Mouse (Mus musculus): ENCODE data around the gene Zfp780b. TPM values are rescaled to one million over a fixed set of nuclear protein-coding genes. Genes with fewer than 3 reads are reported as not detected.
"Not testable (repeated sequence)": the region's sequence is repeated elsewhere in the genome, so short reads cannot be mapped to it uniquely, and the experiment has no call there.

Gene Zfp780b
- 1.3 TPM for polyA plus RNA-seq (2012; fragmentation: generic; extraction: Trizol)
- long read RNA-seq, experiment 1, partial matches to known transcripts = 0 of 11 reads
- long read RNA-seq, experiment 1, other reads (novel, unspliced or antisense) = 11 of 11 reads
- long read RNA-seq, experiment 2, partial matches to known transcripts = 0 of 7 reads
- long read RNA-seq, experiment 2, other reads (novel, unspliced or antisense) = 5 of 7 reads

DNA sequence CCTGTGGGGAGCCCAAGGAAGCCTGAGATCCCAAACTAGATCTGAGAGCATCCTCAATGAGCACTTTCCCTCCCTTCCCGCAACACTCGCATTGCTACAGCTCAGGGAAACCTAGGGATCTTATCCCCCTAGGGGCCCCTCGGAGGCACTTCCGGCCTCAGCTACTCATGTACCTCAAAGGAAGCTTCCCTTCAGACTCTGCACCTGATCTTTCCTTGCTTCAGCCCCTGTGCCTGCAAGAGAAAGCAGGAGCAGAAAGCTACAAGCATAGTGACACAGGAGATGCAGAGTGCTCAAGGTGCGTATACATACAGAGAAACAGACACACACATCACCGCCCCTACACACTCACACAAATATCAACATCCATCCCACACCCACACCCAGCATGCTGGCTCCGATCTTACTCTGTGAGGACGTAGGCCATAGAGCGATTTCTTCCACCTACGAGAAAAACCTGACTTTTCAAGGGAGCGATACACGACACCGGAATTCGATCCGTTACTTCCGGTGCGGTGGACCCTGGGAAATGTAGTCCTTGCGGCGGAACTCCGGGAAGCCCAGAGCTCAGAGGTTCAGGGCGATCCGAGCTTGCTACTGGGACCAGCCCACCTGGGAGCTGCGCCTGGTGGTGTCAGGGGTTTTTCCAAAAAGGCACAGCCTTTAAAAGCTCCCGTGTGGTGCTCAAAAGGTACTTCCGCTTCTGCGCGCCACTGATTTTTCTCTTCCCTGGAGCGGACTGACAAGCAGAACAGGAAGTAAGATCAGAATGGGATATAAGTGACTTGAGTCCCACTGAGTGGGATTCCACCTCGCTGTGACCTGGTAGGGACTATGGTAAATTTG lies at the start of gene Zfp780b:
Gene Zfp780b (minus strand): TSS at position 489 of the 846 bp plus-strand sequence.
- Histone ChIP-seq H3K27me3 (ENCODE audit: control insufficient read depth, insufficient read depth, insufficient read length) (no peaks in the 10 kb centered on the region), H3K79me2 (ENCODE audit: control insufficient read depth, insufficient read depth) (peaks cover 25% of the 10 kb centered on the region), H3K4me3 (ENCODE audit: insufficient read depth, poor library complexity, severe bottlenecking) (peak within 1 kb of the TSS; percentile 41), H3K36me3 (ENCODE audit: control insufficient read depth, insufficient read depth) (peaks cover 4% of the 10 kb centered on the region), H3K79me3 (ENCODE audit: low read depth) (peaks cover 8% of the 10 kb centered on the region), H3ac (ENCODE audit: control insufficient read depth, insufficient read length, low read depth) (peak within 1 kb of the TSS; percentile 89)
- TF ChIP-seq MYOD1 (IDR thresholded peaks at IDR 0.05; ENCODE audit: control insufficient read depth, insufficient read length, low read depth) = no peak
- no peak for TF ChIP-seq CTCF (IDR thresholded peaks at IDR 0.05; ENCODE audit: control insufficient read depth, insufficient read depth, insufficient read length)
- no peak for TF ChIP-seq USF1 (IDR thresholded peaks at IDR 0.05; ENCODE audit: low read depth)
- TF ChIP-seq CEBPB (IDR thresholded peaks at IDR 0.05; ENCODE audit: low read depth) = no peak
- TF ChIP-seq MYOG (IDR thresholded peaks at IDR 0.05; ENCODE audit: control insufficient read depth, extremely low read depth, insufficient read length) = no peak
- TF ChIP-seq MAX (IDR thresholded peaks at IDR 0.05) = no peak
- TF ChIP-seq FOSL1 (IDR thresholded peaks at IDR 0.05; ENCODE audit: insufficient read depth, low read length, poor library complexity, severe bottlenecking) = no peak

DNA sequence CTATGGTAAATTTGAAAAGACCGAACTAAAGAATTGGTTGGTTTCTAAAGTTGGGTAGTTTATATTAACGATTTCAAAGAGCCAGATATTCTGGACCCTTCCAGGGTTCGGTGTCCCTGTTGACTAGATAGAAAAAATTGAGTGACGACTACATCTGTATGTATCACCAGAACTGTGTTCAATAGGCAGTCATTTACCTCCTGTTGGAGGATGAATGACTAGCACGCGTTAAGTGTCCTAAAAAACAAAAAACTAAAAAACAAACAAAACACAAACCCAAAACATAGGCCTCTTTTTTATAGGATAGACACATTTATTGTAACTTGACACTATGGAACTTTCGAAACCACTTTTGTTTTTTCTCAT lies 35.5 kb upstream of the Zfp780b start:
- peaks cover 3% of the 10 kb centered on the region for H3K79me3 ChIP-seq (ENCODE audit: low read depth)
- H3ac ChIP-seq (ENCODE audit: control insufficient read depth, insufficient read length, low read depth) = no peak overlapping the region
- TF ChIP-seq MAX (IDR thresholded peaks at IDR 0.05) (no peak), MYOG (IDR thresholded peaks at IDR 0.05; ENCODE audit: control insufficient read depth, extremely low read depth, insufficient read length) (no peak), FOSL1 (IDR thresholded peaks at IDR 0.05; ENCODE audit: insufficient read depth, low read length, poor library complexity, severe bottlenecking) (no peak), CEBPB (IDR thresholded peaks at IDR 0.05; ENCODE audit: low read depth) (no peak), USF1 (IDR thresholded peaks at IDR 0.05; ENCODE audit: low read depth) (no peak), MYOD1 (IDR thresholded peaks at IDR 0.05; ENCODE audit: control insufficient read depth, insufficient read length, low read depth) (no peak), CTCF (IDR thresholded peaks at IDR 0.05; ENCODE audit: control insufficient read depth, insufficient read depth, insufficient read length) (no peak)
- no peaks in the 10 kb centered on the region for H3K27me3 ChIP-seq (ENCODE audit: control insufficient read depth, insufficient read depth, insufficient read length)
- peak overlapping the region; percentile 28 for H3K4me3 ChIP-seq (ENCODE audit: insufficient read depth, poor library complexity, severe bottlenecking)
- H3K79me2 ChIP-seq (ENCODE audit: control insufficient read depth, insufficient read depth) = no peaks in the 10 kb centered on the region
- H3K36me3 ChIP-seq (ENCODE audit: control insufficient read depth, insufficient read depth) = no peaks in the 10 kb centered on the region

DNA sequence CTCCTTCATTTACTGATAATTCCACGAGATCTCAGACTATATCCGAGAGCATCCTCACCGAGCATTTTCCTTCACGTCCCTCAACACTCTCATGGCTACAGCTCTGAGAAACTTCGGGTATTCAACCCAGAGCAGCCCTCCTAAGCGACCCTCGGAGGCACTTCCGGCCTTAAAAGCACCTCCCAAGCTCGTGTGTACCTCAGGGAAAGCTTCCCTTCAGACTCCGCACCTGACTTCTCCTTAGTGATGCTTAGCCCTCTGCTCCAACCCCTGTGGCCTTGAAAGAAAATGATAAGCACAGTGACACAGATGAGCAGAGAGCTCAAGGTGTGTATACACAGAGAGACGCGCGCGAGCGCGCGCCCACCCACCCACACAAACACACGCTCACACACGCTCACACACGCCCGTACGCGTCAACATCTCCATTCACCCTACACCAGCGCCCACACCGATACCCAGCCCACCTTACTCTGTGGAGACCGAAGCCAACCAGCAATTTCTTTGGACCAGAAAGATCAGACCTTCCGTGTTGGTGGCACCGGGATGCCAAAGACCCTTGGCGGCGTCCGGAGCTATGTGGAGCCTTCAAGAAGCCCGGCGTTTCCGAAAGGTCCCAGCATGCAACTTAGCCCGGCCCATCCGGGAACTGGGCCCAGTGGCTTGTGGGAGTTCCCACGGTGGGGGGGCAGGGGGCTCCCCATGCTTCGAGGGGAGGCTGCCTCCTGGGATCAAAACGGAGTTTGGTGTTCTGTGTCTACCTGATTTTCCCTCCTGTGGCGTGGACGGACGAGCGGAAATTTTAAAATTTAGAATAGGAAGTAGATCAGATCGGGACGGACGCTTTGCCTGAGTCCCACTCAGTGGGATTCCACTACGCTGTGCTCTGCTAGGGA lies 34.8 kb upstream of the Zfp780b start, which contains the start of gene Zfp850:
Gene Zfp850 (minus strand): TSS at position 567 of the 896 bp plus-strand sequence.
- H3K4me3 ChIP-seq (ENCODE audit: insufficient read depth, poor library complexity, severe bottlenecking) = peak within 1 kb of the TSS; percentile 28
- no peaks in the 10 kb centered on the region for H3K36me3 ChIP-seq (ENCODE audit: control insufficient read depth, insufficient read depth)
- TF ChIP-seq MAX (IDR thresholded peaks at IDR 0.05) (peak; percentile 14), FOSL1 (IDR thresholded peaks at IDR 0.05; ENCODE audit: insufficient read depth, low read length, poor library complexity, severe bottlenecking) (no peak), MYOD1 (IDR thresholded peaks at IDR 0.05; ENCODE audit: control insufficient read depth, insufficient read length, low read depth) (no peak)
- H3K27me3 ChIP-seq (ENCODE audit: control insufficient read depth, insufficient read depth, insufficient read length) = no peaks in the 10 kb centered on the region
- no peaks in the 10 kb centered on the region for H3K79me2 ChIP-seq (ENCODE audit: control insufficient read depth, insufficient read depth)
- peak within 1 kb of the TSS; percentile 71 for H3ac ChIP-seq (ENCODE audit: control insufficient read depth, insufficient read length, low read depth)
- peaks cover 3% of the 10 kb centered on the region for H3K79me3 ChIP-seq (ENCODE audit: low read depth)

DNA sequence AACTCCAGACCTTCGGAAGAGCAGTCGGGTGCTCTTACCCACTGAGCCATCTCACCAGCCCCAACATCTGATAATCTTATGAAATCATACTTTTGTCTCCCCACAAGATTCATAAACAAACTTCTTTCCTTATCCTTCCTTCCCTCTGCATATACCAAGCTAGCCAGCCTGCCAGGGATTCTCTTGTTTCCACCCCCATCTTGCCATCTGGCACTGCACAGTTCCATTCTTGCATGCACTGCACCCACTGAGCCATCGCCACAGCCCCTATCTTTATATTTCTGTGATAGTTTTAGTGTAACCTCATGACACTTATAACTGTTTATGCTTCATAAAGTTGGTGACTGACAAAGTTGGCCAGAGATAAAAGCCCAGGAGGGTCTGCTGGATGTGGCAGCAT lies 31.3 kb upstream of the Zfp780b start:
- no peak overlapping the region for H3ac ChIP-seq (ENCODE audit: control insufficient read depth, insufficient read length, low read depth)
- TF ChIP-seq FOSL1 (IDR thresholded peaks at IDR 0.05; ENCODE audit: insufficient read depth, low read length, poor library complexity, severe bottlenecking) = no peak
- TF ChIP-seq USF1 (IDR thresholded peaks at IDR 0.05; ENCODE audit: low read depth) = no peak
- TF ChIP-seq CTCF (IDR thresholded peaks at IDR 0.05; ENCODE audit: control insufficient read depth, insufficient read depth, insufficient read length) = no peak
- no peak for TF ChIP-seq MAX (IDR thresholded peaks at IDR 0.05)
- TF ChIP-seq MYOG (IDR thresholded peaks at IDR 0.05; ENCODE audit: control insufficient read depth, extremely low read depth, insufficient read length) = no peak
- no peak for TF ChIP-seq CEBPB (IDR thresholded peaks at IDR 0.05; ENCODE audit: low read depth)
- TF ChIP-seq MYOD1 (IDR thresholded peaks at IDR 0.05; ENCODE audit: control insufficient read depth, insufficient read length, low read depth) = no peak
- H3K36me3 ChIP-seq (ENCODE audit: control insufficient read depth, insufficient read depth) = peaks cover 6% of the 10 kb centered on the region

DNA sequence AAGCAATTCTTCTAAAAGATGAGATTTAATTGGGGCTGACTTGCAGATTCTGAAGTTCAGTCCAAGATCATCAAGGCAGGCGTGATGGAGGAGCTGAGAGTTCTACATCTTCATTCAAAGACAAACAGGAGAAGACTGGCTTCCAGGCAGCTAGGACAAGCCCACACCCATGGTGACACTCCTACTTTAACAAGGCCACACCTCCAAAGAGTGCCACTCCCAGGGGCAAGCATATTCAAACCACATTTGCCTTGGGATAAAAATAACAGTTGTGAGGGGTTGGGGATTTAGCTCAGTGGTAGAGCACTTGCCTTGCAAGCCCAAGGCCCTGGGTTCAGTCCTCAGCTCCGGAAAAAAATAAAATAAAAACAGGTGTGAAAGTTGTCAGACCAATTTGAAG lies 3.2 kb upstream of the Zfp780b start:
- TF ChIP-seq USF1 (IDR thresholded peaks at IDR 0.05; ENCODE audit: low read depth) = no peak
- no peak for TF ChIP-seq CEBPB (IDR thresholded peaks at IDR 0.05; ENCODE audit: low read depth)
- Histone ChIP-seq H3K4me3 (ENCODE audit: insufficient read depth, poor library complexity, severe bottlenecking) (no peak overlapping the region), H3K36me3 (ENCODE audit: control insufficient read depth, insufficient read depth) (no peaks in the 10 kb centered on the region), H3K27me3 (ENCODE audit: control insufficient read depth, insufficient read depth, insufficient read length) (no peaks in the 10 kb centered on the region), H3K79me3 (ENCODE audit: low read depth) (peaks cover 3% of the 10 kb centered on the region), H3ac (ENCODE audit: control insufficient read depth, insufficient read length, low read depth) (no peak overlapping the region), H3K79me2 (ENCODE audit: control insufficient read depth, insufficient read depth) (peaks cover 18% of the 10 kb centered on the region)

More for the DNA sequence above, 31.3 kb upstream of the Zfp780b start:
- no peak overlapping the region for H3K4me3 ChIP-seq (ENCODE audit: insufficient read depth, poor library complexity, severe bottlenecking)
- H3K27me3 ChIP-seq (ENCODE audit: control insufficient read depth, insufficient read depth, insufficient read length) = no peaks in the 10 kb centered on the region
- H3K79me3 ChIP-seq (ENCODE audit: low read depth) = peaks cover 3% of the 10 kb centered on the region
- no peaks in the 10 kb centered on the region for H3K79me2 ChIP-seq (ENCODE audit: control insufficient read depth, insufficient read depth)

DNA sequence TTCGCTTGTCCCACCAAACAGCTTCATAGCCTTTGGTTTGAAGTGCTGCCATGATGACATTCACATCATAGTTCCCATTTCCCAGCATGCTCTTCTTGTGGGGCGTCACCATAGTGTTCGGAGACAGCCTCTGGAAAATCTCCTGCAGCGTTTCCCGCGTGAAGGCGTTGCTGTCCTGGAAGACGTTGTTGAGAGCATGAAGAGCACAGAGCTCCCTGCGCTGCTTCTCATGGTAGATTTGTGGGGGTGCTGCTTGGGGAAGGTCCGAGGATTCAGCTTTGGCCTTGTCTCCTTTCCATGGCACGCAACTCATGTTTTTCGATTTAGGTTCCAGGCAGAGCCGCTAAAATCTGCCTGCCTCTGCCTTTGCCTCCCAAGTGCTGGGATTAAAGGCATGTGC lies 29.5 kb downstream of the Zfp780b start:
- not testable (repeated sequence) for H3ac ChIP-seq (ENCODE audit: control insufficient read depth, insufficient read length, low read depth); H3K4me3 ChIP-seq (ENCODE audit: insufficient read depth, poor library complexity, severe bottlenecking); H3K27me3 ChIP-seq (ENCODE audit: control insufficient read depth, insufficient read depth, insufficient read length); H3K79me2 ChIP-seq (ENCODE audit: control insufficient read depth, insufficient read depth); H3K79me3 ChIP-seq (ENCODE audit: low read depth); H3K36me3 ChIP-seq (ENCODE audit: control insufficient read depth, insufficient read depth)

DNA sequence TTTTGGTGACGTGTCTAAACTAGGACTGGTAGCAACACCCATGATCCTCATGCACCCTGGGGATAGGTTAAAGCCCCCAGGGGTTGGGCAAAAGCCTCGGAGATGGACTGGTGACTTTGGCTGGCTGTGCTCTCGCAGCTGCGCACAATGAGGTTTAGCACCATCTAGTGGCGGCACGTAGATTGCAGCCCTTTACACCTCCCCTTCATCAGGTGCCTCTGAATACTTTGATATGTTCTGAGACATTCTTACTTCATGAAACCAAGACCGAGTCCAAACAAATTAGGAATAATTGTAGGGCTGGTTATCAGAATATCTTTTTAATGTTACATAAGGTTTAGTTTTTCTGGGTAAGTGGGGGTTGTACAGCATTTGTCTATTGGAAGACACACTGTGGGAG lies 37.1 kb downstream of the Zfp780b start:
- not testable (repeated sequence) for H3K4me3 ChIP-seq (ENCODE audit: insufficient read depth, poor library complexity, severe bottlenecking); H3K79me3 ChIP-seq (ENCODE audit: low read depth); H3ac ChIP-seq (ENCODE audit: control insufficient read depth, insufficient read length, low read depth); H3K79me2 ChIP-seq (ENCODE audit: control insufficient read depth, insufficient read depth); H3K27me3 ChIP-seq (ENCODE audit: control insufficient read depth, insufficient read depth, insufficient read length); H3K36me3 ChIP-seq (ENCODE audit: control insufficient read depth, insufficient read depth)

DNA sequence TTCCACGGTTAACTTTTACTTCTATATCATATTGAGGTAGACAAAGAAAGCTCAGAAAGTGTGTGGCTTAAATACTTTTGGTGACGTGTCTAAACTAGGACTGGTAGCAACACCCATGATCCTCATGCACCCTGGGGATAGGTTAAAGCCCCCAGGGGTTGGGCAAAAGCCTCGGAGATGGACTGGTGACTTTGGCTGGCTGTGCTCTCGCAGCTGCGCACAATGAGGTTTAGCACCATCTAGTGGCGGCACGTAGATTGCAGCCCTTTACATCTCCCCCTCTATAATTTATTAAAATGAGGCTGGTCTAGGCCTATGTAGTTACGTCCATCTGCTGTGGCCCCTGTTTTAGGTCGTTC lies 45.2 kb downstream of the Zfp780b start:
- not testable (repeated sequence) for H3K79me3 ChIP-seq (ENCODE audit: low read depth); H3K36me3 ChIP-seq (ENCODE audit: control insufficient read depth, insufficient read depth); H3ac ChIP-seq (ENCODE audit: control insufficient read depth, insufficient read length, low read depth); H3K27me3 ChIP-seq (ENCODE audit: control insufficient read depth, insufficient read depth, insufficient read length); H3K4me3 ChIP-seq (ENCODE audit: insufficient read depth, poor library complexity, severe bottlenecking); H3K79me2 ChIP-seq (ENCODE audit: control insufficient read depth, insufficient read depth)

All from C2C12 (cell line).